Mouse (Mus musculus): ENCODE data around the gene Smim24.

GRCm38 (mm10) chr10:81385603-81386306 is 7.1 kb upstream of the Smim24 start:
- no peak for TF ChIP-seq CTCF (IDR thresholded peaks at IDR 0.05; ENCODE audit: low read depth)
- TF ChIP-seq EP300 (IDR thresholded peaks at IDR 0.05; ENCODE audit: low read depth): no peak

Measured in liver, postnatal 0 days (tissue).